In the genomic region with DNA sequence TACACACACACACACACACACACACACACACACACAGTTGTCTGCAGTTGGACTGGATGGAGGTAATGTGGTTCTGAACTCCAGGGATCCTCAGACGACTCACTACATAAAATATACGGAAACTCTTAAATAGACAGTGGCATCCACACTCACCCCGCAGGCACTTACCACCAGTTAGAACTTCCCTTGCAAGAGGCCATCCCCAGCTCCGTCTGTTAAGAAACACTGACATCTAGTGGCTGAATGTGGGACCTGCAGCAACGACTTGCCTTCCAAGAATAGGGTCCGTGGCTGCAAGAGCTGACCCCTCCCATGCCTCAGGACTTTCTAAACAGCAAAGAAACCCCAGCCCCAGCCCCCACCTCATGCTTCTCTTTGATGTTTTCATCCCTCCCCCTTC, we compare ENCODE assay signal across 8 mouse cellular contexts. TPM values are rescaled to one million over a fixed set of nuclear protein-coding genes. Genes with fewer than 3 reads are reported as not detected.
DNase-seq lines count a peak whose midpoint lies in the region; ATAC-seq and TF ChIP-seq lines count a peak whose summit lies in the region.

No protein-coding gene starts in this region.

- peaks cover 65% of the 10 kb centered on the region for H3K27me3 ChIP-seq in liver, embryonic 12.5 days (replicated peaks)
- H3K27me3 ChIP-seq in embryonic facial prominence, embryonic 11.5 days (ENCODE audit: control insufficient read depth, insufficient read depth, low read length): no peaks in the 10 kb centered on the region
- H3K27me3 ChIP-seq in midbrain, embryonic 15.5 days (replicated peaks): peaks cover 7% of the 10 kb centered on the region; the same call in 1 of the 2 replicates
- H3K27me3 ChIP-seq in spleen, adult 2 months (ENCODE audit: control insufficient read depth, insufficient read depth, low read length): no peaks in the 10 kb centered on the region; the same call in 1 of the 2 replicates

- H3K36me3 ChIP-seq in liver, embryonic 12.5 days: no peaks in the 10 kb centered on the region
- H3K36me3 ChIP-seq in embryonic facial prominence, embryonic 11.5 days (replicated peaks; ENCODE audit: control insufficient read depth, insufficient read depth, low read depth, low read length): no peaks in the 10 kb centered on the region
- no peaks in the 10 kb centered on the region for H3K36me3 ChIP-seq in midbrain, embryonic 15.5 days (replicated peaks)
- no peaks in the 10 kb centered on the region for H3K36me3 ChIP-seq in spleen, adult 2 months (ENCODE audit: control insufficient read depth, insufficient read depth, low read length)

- no peaks in the 10 kb centered on the region for H3K9me3 ChIP-seq in liver, embryonic 12.5 days (replicated peaks)
- H3K9me3 ChIP-seq in embryonic facial prominence, embryonic 11.5 days (replicated peaks; ENCODE audit: control insufficient read depth, low read length): no peaks in the 10 kb centered on the region
- no peaks in the 10 kb centered on the region for H3K9me3 ChIP-seq in midbrain, embryonic 15.5 days

- intact Hi-C loops in left cerebral cortex, postnatal 36 days (cut with DNase I): loop anchor here (1.0 to 10.0 kb wide), 4 partner anchors 113 to 931 kb away; no protein-coding TSS in a partner anchor

- peak; percentile 77 for DNase-seq in liver
- DNase-seq in embryonic facial prominence, embryonic 11.5 days (ENCODE audit: low spot score): peak; percentile 97
- peak; percentile 61 to 88 for DNase-seq in heart, adult 18-20 months
- peak; percentile 47 for DNase-seq in kidney, adult 11 months
- peak; percentile 79 to 85 for DNase-seq in left cerebral cortex, postnatal 36 days (ENCODE audit: low spot score in 2 of 2)
- DNase-seq in spleen, adult 2 months (ENCODE audit: low read depth in 1 of 2, low spot score in 2 of 2): peak; percentile 39 to 64

- WGBS in liver, embryonic 12.5 days (ENCODE audit: insufficient replicate concordance): under 1% methylated on average over 6 of the region's 6 CpGs
- WGBS in embryonic facial prominence, embryonic 11.5 days: 1% methylated on average over 6 of the region's 6 CpGs
- WGBS in midbrain, embryonic 15.5 days: 0% methylated on average over 6 of the region's 6 CpGs
- 2% methylated on average over 6 of the region's 6 CpGs for WGBS in spleen, adult 2 months

- no peak overlapping the region for H3K4me3 ChIP-seq in liver, embryonic 12.5 days
- H3K4me3 ChIP-seq in embryonic facial prominence, embryonic 11.5 days (ENCODE audit: low read depth, low read length): no peak overlapping the region
- H3K4me3 ChIP-seq in midbrain, embryonic 15.5 days: no peak overlapping the region
- no peak overlapping the region for H3K4me3 ChIP-seq in spleen, adult 2 months (ENCODE audit: extremely low read depth, insufficient read depth, insufficient read length)

- TF ChIP-seq CTCF in spleen, adult 2 months (IDR thresholded peaks at IDR 0.05; ENCODE audit: extremely low read depth, insufficient read depth, insufficient read length, insufficient replicate concordance): peak; percentile 91; the same call in 1 of the 2 replicates

- TF ChIP-seq POLR2A in spleen, adult 2 months (IDR thresholded peaks at IDR 0.05; ENCODE audit: low read depth, low read length): no peak

- H3K4me1 ChIP-seq in liver, embryonic 12.5 days: peaks cover 3% of the 10 kb centered on the region; the same call in 1 of the 2 replicates
- H3K4me1 ChIP-seq in embryonic facial prominence, embryonic 11.5 days (ENCODE audit: control insufficient read depth, insufficient read depth, low read length): peaks cover 6% of the 10 kb centered on the region; the same call in 1 of the 2 replicates
- H3K4me1 ChIP-seq in midbrain, embryonic 15.5 days: peaks cover 32% of the 10 kb centered on the region
- H3K4me1 ChIP-seq in spleen, adult 2 months (ENCODE audit: control insufficient read depth, insufficient read depth, insufficient read length): no peaks in the 10 kb centered on the region

- H3K27ac ChIP-seq in liver, embryonic 12.5 days: no peak overlapping the region
- H3K27ac ChIP-seq in embryonic facial prominence, embryonic 11.5 days (replicated peaks; ENCODE audit: low read depth, low read length): no peak overlapping the region
- peak overlapping the region; percentile 28; the same call in 1 of the 2 replicates for H3K27ac ChIP-seq in midbrain, embryonic 15.5 days
- H3K27ac ChIP-seq in spleen, adult 2 months (ENCODE audit: insufficient read depth, low read length): no peak overlapping the region

- H3K9ac ChIP-seq in liver, embryonic 12.5 days: no peak overlapping the region
- H3K9ac ChIP-seq in embryonic facial prominence, embryonic 11.5 days (replicated peaks; ENCODE audit: low read length): no peak overlapping the region
- H3K9ac ChIP-seq in midbrain, embryonic 15.5 days: no peak overlapping the region

- ATAC-seq in liver, embryonic 12.5 days: no peak
- peak; percentile 78 for ATAC-seq in embryonic facial prominence, embryonic 11.5 days (replicated peaks; ENCODE audit: insufficient number of reproducible peaks, low FRiP score, low TSS enrichment, low read depth)
- peak; percentile 76 for ATAC-seq in midbrain, embryonic 15.5 days (replicated peaks)

- H3K4me2 ChIP-seq in liver, embryonic 12.5 days: no peak overlapping the region
- H3K4me2 ChIP-seq in embryonic facial prominence, embryonic 11.5 days (ENCODE audit: low read depth, low read length): no peak overlapping the region
- peak overlapping the region; percentile 34 for H3K4me2 ChIP-seq in midbrain, embryonic 15.5 days

RNA-seq across cellular contexts. Expression of a gene that starts 32.0 kb away (rescaled TPM):
- polyA plus RNA-seq in liver, embryonic 12.5 days (2016; fragmentation: Nextera tagmentation; extraction: Ambion mirVana): 1,173 and 1,181 TPM in 2 replicates
- 888 and 938 TPM in 2 replicates for polyA plus RNA-seq in embryonic facial prominence, embryonic 11.5 days (2014; fragmentation: Nextera tagmentation; extraction: Ambion mirVana)
- total RNA-seq in heart, adult 18-20 months (2021): 100 to 1,000 TPM; 681 to 698 TPM
- 100 to 1,000 TPM; 750 to 833 TPM for total RNA-seq in left cerebral cortex, postnatal 36 days (2021)
- polyA plus RNA-seq in midbrain, embryonic 15.5 days (2015; fragmentation: Nextera tagmentation; extraction: Ambion mirVana): 628 and 640 TPM in 2 replicates
- polyA plus RNA-seq in spleen, adult 2 months (2012; rRNA removed): 360 and 414 TPM in 2 replicates

RNA-seq across cellular contexts. Expression of a gene that starts 38.9 kb away (rescaled TPM):
- polyA plus RNA-seq in liver, embryonic 12.5 days (2016; fragmentation: Nextera tagmentation; extraction: Ambion mirVana): 5.6 and 6.1 TPM in 2 replicates
- polyA plus RNA-seq in embryonic facial prominence, embryonic 11.5 days (2014; fragmentation: Nextera tagmentation; extraction: Ambion mirVana): 15.5 and 16.4 TPM in 2 replicates
- total RNA-seq in heart, adult 18-20 months (2021): 1 to 10 TPM; 3.5 to 4.1 TPM
- total RNA-seq in left cerebral cortex, postnatal 36 days (2021): 10 to 100 TPM; 20.8 to 31.0 TPM
- 29.4 and 32.3 TPM in 2 replicates for polyA plus RNA-seq in midbrain, embryonic 15.5 days (2015; fragmentation: Nextera tagmentation; extraction: Ambion mirVana)
- 18.0 and 19.2 TPM in 2 replicates for polyA plus RNA-seq in spleen, adult 2 months (2012; rRNA removed)

Comparison
In these comparisons a context has a peak if more than half of its experiments do, and no peak if none do; other contexts are left out.
1. DNase-seq: peak in every context shown above with its lines; median percentile 97 in embryonic facial prominence, embryonic 11.5 days; 82 in left cerebral cortex, postnatal 36 days; 77 in liver; 74 in heart, adult 18-20 months; 52 in spleen, adult 2 months; 47 in kidney, adult 11 months.